19 mouse cellular contexts compared by ENCODE assay signal in genomic region chr7:97344655-97345054, GRCm38 (mm10). TPM values are rescaled to one million over a fixed set of nuclear protein-coding genes. Genes with fewer than 3 reads are reported as not detected.
DNase-seq lines count a peak whose midpoint lies in the region; ATAC-seq and TF ChIP-seq lines count a peak whose summit lies in the region.
"Had no signal": no experiment of that assay in that cellular context is flagged by ENCODE, and none has a peak within 500 bp of the region (broad histone marks: within the 10 kb centered on the region; RNA-seq: fewer than 3 reads in every experiment).

No protein-coding gene starts in this region.

- peak; percentile 30 for DNase-seq in forebrain, embryonic 11.5 days (ENCODE audit: low spot score)
- DNase-seq in hindbrain, embryonic 14.5 days (ENCODE audit: low spot score), result no peak
- no peak for DNase-seq in neural tube, embryonic 10.5 days (ENCODE audit: extremely low spot score, low spot score)
- no peak for DNase-seq in stomach, postnatal 0 days (ENCODE audit: low spot score)
- no peak for DNase-seq in adrenal gland, postnatal 36 days
- DNase-seq: adrenal gland, postnatal 14 days; kidney, adult 9 months; thymus, postnatal 36 days had no signal

- no peak for ATAC-seq in forebrain, embryonic 11.5 days (replicated peaks; ENCODE audit: low FRiP score)
- ATAC-seq in forebrain, embryonic 12.5 days (ENCODE audit: low FRiP score), result no peak
- ATAC-seq in hindbrain, embryonic 14.5 days (ENCODE audit: low FRiP score), result no peak
- ATAC-seq in hindbrain, embryonic 16.5 days, result no peak
- ATAC-seq in neural tube, embryonic 15.5 days (ENCODE audit: low FRiP score), result no peak
- no peak for ATAC-seq in stomach, postnatal 0 days (ENCODE audit: low FRiP score, low TSS enrichment)
- ATAC-seq: activated CD4-positive, CD25-positive, alpha-beta regulatory T cell, adult 4 months; intestine, embryonic 15.5 days; liver, embryonic 12.5 days had no signal

- WGBS in forebrain, embryonic 11.5 days, result 87% methylated on average over 2 of the region's 2 CpGs
- WGBS in forebrain, embryonic 12.5 days, result 88% methylated on average over 2 of the region's 2 CpGs
- WGBS in hindbrain, embryonic 14.5 days, result 94% methylated on average over 2 of the region's 2 CpGs
- WGBS in hindbrain, embryonic 16.5 days, result 91% methylated on average over 2 of the region's 2 CpGs
- WGBS in neural tube, embryonic 15.5 days, result 84% methylated on average over 2 of the region's 2 CpGs
- WGBS in stomach, postnatal 0 days, result 82% methylated on average over 2 of the region's 2 CpGs

- H3K36me3 ChIP-seq in forebrain, embryonic 11.5 days (ENCODE audit: control insufficient read depth, insufficient read depth, low read length), result no peaks in the 10 kb centered on the region
- no peaks in the 10 kb centered on the region for H3K36me3 ChIP-seq in forebrain, embryonic 12.5 days (replicated peaks)
- 0 out of 2 replicates have a peak, but pooled peaks cover 5% of the 10 kb centered on the region for H3K36me3 ChIP-seq in hindbrain, embryonic 14.5 days (replicated peaks; ENCODE audit: control insufficient read depth, insufficient read depth)
- H3K36me3 ChIP-seq in hindbrain, embryonic 16.5 days (ENCODE audit: control insufficient read depth, insufficient read depth, low read length), result peaks cover 3% of the 10 kb centered on the region
- peaks cover 8% of the 10 kb centered on the region for H3K36me3 ChIP-seq in neural tube, embryonic 15.5 days
- H3K36me3 ChIP-seq in stomach, postnatal 0 days (ENCODE audit: control insufficient read depth, insufficient read depth, low read length), result no peaks in the 10 kb centered on the region
- H3K36me3 ChIP-seq: G1E; intestine, embryonic 15.5 days; liver, embryonic 12.5 days had no signal

- no peak for TF ChIP-seq CTCF in stomach, postnatal 0 days (IDR thresholded peaks at IDR 0.05; ENCODE audit: low read depth)

- no peak overlapping the region for H3K27ac ChIP-seq in forebrain, embryonic 11.5 days (ENCODE audit: low read depth, low read length)
- no peak overlapping the region for H3K27ac ChIP-seq in forebrain, embryonic 12.5 days
- peak overlapping the region; percentile 44 for H3K27ac ChIP-seq in hindbrain, embryonic 14.5 days
- no peak overlapping the region for H3K27ac ChIP-seq in hindbrain, embryonic 16.5 days (ENCODE audit: low read depth, low read length)
- H3K27ac ChIP-seq in neural tube, embryonic 15.5 days (replicated peaks), result 0 out of 2 replicates have a peak overlapping the region, but pooled peaks have one; percentile 0
- peak overlapping the region; percentile 18; the same call in 1 of the 2 replicates for H3K27ac ChIP-seq in stomach, postnatal 0 days (replicated peaks)
- H3K27ac ChIP-seq: embryonic facial prominence, embryonic 12.5 days; heart, embryonic 13.5 days; liver, embryonic 12.5 days; neural tube, embryonic 12.5 days had no signal

- no peaks in the 10 kb centered on the region for H3K4me1 ChIP-seq in forebrain, embryonic 11.5 days (replicated peaks; ENCODE audit: control insufficient read depth, insufficient read depth, low read length)
- H3K4me1 ChIP-seq in forebrain, embryonic 12.5 days, result peaks cover 2% of the 10 kb centered on the region; the same call in 1 of the 2 replicates
- H3K4me1 ChIP-seq in hindbrain, embryonic 14.5 days (replicated peaks; ENCODE audit: control insufficient read depth, insufficient read depth, low read length), result 0 out of 2 replicates have a peak, but pooled peaks cover 4% of the 10 kb centered on the region
- H3K4me1 ChIP-seq in hindbrain, embryonic 16.5 days (ENCODE audit: control insufficient read depth, insufficient read depth, low read depth, low read length), result peaks cover 11% of the 10 kb centered on the region
- H3K4me1 ChIP-seq in neural tube, embryonic 15.5 days, result peaks cover 13% of the 10 kb centered on the region
- no peaks in the 10 kb centered on the region; the same call in 1 of the 2 replicates for H3K4me1 ChIP-seq in stomach, postnatal 0 days (replicated peaks; ENCODE audit: control insufficient read depth, insufficient read depth)
- H3K4me1 ChIP-seq: embryonic facial prominence, embryonic 12.5 days had no signal

- H3K4me3 ChIP-seq in forebrain, embryonic 11.5 days (ENCODE audit: low read depth, low read length), result no peak overlapping the region
- no peak overlapping the region for H3K4me3 ChIP-seq in forebrain, embryonic 12.5 days (replicated peaks)
- H3K4me3 ChIP-seq in hindbrain, embryonic 14.5 days (replicated peaks; ENCODE audit: low read length), result no peak overlapping the region
- H3K4me3 ChIP-seq in hindbrain, embryonic 16.5 days (ENCODE audit: low read length), result no peak overlapping the region
- H3K4me3 ChIP-seq in neural tube, embryonic 15.5 days (replicated peaks), result no peak overlapping the region
- H3K4me3 ChIP-seq in stomach, postnatal 0 days (ENCODE audit: low read depth, low read length), result no peak overlapping the region
- H3K4me3 ChIP-seq: embryonic facial prominence, embryonic 12.5 days; heart, embryonic 13.5 days; intestine, embryonic 15.5 days; liver, embryonic 12.5 days; neural tube, embryonic 12.5 days had no signal

- H3K9me3 ChIP-seq in forebrain, embryonic 11.5 days (ENCODE audit: control insufficient read depth, low read length), result no peaks in the 10 kb centered on the region; the same call in 1 of the 2 replicates
- no peaks in the 10 kb centered on the region for H3K9me3 ChIP-seq in forebrain, embryonic 12.5 days
- H3K9me3 ChIP-seq in hindbrain, embryonic 14.5 days (ENCODE audit: control insufficient read depth, low read length), result no peaks in the 10 kb centered on the region
- H3K9me3 ChIP-seq in hindbrain, embryonic 16.5 days (ENCODE audit: control insufficient read depth, low read length), result no peaks in the 10 kb centered on the region
- H3K9me3 ChIP-seq in neural tube, embryonic 15.5 days (replicated peaks), result no peaks in the 10 kb centered on the region
- no peaks in the 10 kb centered on the region for H3K9me3 ChIP-seq in stomach, postnatal 0 days (ENCODE audit: control insufficient read depth, low read length)
- H3K9me3 ChIP-seq: embryonic facial prominence, embryonic 12.5 days; G1E; heart, embryonic 13.5 days; intestine, embryonic 15.5 days; neural tube, embryonic 12.5 days had no signal

- no peak overlapping the region for H3K9ac ChIP-seq in forebrain, embryonic 11.5 days (ENCODE audit: low read length)
- H3K9ac ChIP-seq in forebrain, embryonic 12.5 days, result no peak overlapping the region
- H3K9ac ChIP-seq in hindbrain, embryonic 14.5 days, result no peak overlapping the region
- no peak overlapping the region for H3K9ac ChIP-seq in hindbrain, embryonic 16.5 days (ENCODE audit: low read depth, low read length)
- no peak overlapping the region for H3K9ac ChIP-seq in neural tube, embryonic 15.5 days (replicated peaks)
- H3K9ac ChIP-seq in stomach, postnatal 0 days (ENCODE audit: low read length), result no peak overlapping the region
- H3K9ac ChIP-seq: embryonic facial prominence, embryonic 12.5 days; heart, embryonic 13.5 days; intestine, embryonic 15.5 days; liver, embryonic 12.5 days; lung, embryonic 14.5 days; neural tube, embryonic 12.5 days had no signal

- H3K4me2 ChIP-seq in forebrain, embryonic 11.5 days (ENCODE audit: low read depth, low read length, severe bottlenecking), result no peak overlapping the region
- H3K4me2 ChIP-seq in forebrain, embryonic 12.5 days, result no peak overlapping the region
- no peak overlapping the region for H3K4me2 ChIP-seq in hindbrain, embryonic 14.5 days (replicated peaks)
- H3K4me2 ChIP-seq in hindbrain, embryonic 16.5 days (ENCODE audit: low read length), result no peak overlapping the region
- H3K4me2 ChIP-seq in neural tube, embryonic 15.5 days, result no peak overlapping the region
- no peak overlapping the region for H3K4me2 ChIP-seq in stomach, postnatal 0 days (replicated peaks; ENCODE audit: low read depth)
- H3K4me2 ChIP-seq: embryonic facial prominence, embryonic 12.5 days; heart, embryonic 13.5 days; intestine, embryonic 15.5 days; liver, embryonic 12.5 days; lung, embryonic 14.5 days; neural tube, embryonic 12.5 days had no signal

- H3K27me3 ChIP-seq in forebrain, embryonic 11.5 days (ENCODE audit: control insufficient read depth, insufficient read depth, low read length), result no peaks in the 10 kb centered on the region
- H3K27me3 ChIP-seq in forebrain, embryonic 12.5 days, result no peaks in the 10 kb centered on the region
- H3K27me3 ChIP-seq in hindbrain, embryonic 14.5 days (ENCODE audit: control insufficient read depth, insufficient read depth, low read length), result no peaks in the 10 kb centered on the region
- H3K27me3 ChIP-seq in hindbrain, embryonic 16.5 days (replicated peaks; ENCODE audit: control insufficient read depth, insufficient read depth, low read length), result no peaks in the 10 kb centered on the region
- H3K27me3 ChIP-seq in neural tube, embryonic 15.5 days (replicated peaks), result no peaks in the 10 kb centered on the region
- no peaks in the 10 kb centered on the region for H3K27me3 ChIP-seq in stomach, postnatal 0 days (ENCODE audit: control insufficient read depth, insufficient read depth, low read length)
- H3K27me3 ChIP-seq: embryonic facial prominence, embryonic 12.5 days; intestine, embryonic 15.5 days; neural tube, embryonic 12.5 days had no signal

- no peak for TF ChIP-seq EP300 in stomach, postnatal 0 days (optimal IDR thresholded peaks at IDR 0.05)

RNA-seq across cellular contexts. Expression of gene Kctd21, which starts 12.5 kb away (rescaled TPM):
- 4.7 and 4.8 TPM in 2 replicates for polyA plus RNA-seq in forebrain, embryonic 11.5 days (2014; fragmentation: Nextera tagmentation; extraction: Ambion mirVana)
- polyA plus RNA-seq in forebrain, embryonic 12.5 days (2016; fragmentation: Nextera tagmentation; extraction: Ambion mirVana), result 4.3 and 5.2 TPM in 2 replicates
- polyA plus RNA-seq in hindbrain, embryonic 14.5 days (2014; fragmentation: Nextera tagmentation; extraction: Ambion mirVana), result 7.1 and 9.3 TPM in 2 replicates
- polyA plus RNA-seq in hindbrain, embryonic 16.5 days (2015; fragmentation: Nextera tagmentation; extraction: Ambion mirVana), result 7.7 and 7.9 TPM in 2 replicates
- polyA plus RNA-seq in neural tube, embryonic 15.5 days (2015; fragmentation: Nextera tagmentation; extraction: Ambion mirVana), result 6.4 and 6.8 TPM in 2 replicates
- polyA plus RNA-seq in stomach, postnatal 0 days (2015; fragmentation: Nextera tagmentation; extraction: Ambion mirVana), result 2.0 TPM in 2 replicates
- 10 to 100 TPM in 1 of 2 experiments, 1 to 10 TPM in 1; 7.8 to 11.3 TPM for total RNA-seq in adrenal gland, postnatal 36 days (2021)

RNA-seq across cellular contexts. Expression of gene Usp35, which starts 12.8 kb away (rescaled TPM):
- polyA plus RNA-seq in forebrain, embryonic 11.5 days (2014; fragmentation: Nextera tagmentation; extraction: Ambion mirVana), result 2.8 and 2.9 TPM in 2 replicates
- polyA plus RNA-seq in forebrain, embryonic 12.5 days (2016; fragmentation: Nextera tagmentation; extraction: Ambion mirVana), result 3.0 and 3.3 TPM in 2 replicates
- polyA plus RNA-seq in hindbrain, embryonic 14.5 days (2014; fragmentation: Nextera tagmentation; extraction: Ambion mirVana), result 3.8 and 4.1 TPM in 2 replicates
- 3.0 and 3.2 TPM in 2 replicates for polyA plus RNA-seq in hindbrain, embryonic 16.5 days (2015; fragmentation: Nextera tagmentation; extraction: Ambion mirVana)
- polyA plus RNA-seq in neural tube, embryonic 15.5 days (2015; fragmentation: Nextera tagmentation; extraction: Ambion mirVana), result 3.6 and 4.5 TPM in 2 replicates
- 0.53 and 0.62 TPM in 2 replicates for polyA plus RNA-seq in stomach, postnatal 0 days (2015; fragmentation: Nextera tagmentation; extraction: Ambion mirVana)
- total RNA-seq in adrenal gland, postnatal 36 days (2021), result 1 to 10 TPM; 4.9 to 8.7 TPM

RNA-seq across cellular contexts. Expression of gene Alg8, which starts 26.8 kb away (rescaled TPM):
- 44.1 and 44.6 TPM in 2 replicates for polyA plus RNA-seq in forebrain, embryonic 11.5 days (2014; fragmentation: Nextera tagmentation; extraction: Ambion mirVana)
- 35.4 and 36.4 TPM in 2 replicates for polyA plus RNA-seq in forebrain, embryonic 12.5 days (2016; fragmentation: Nextera tagmentation; extraction: Ambion mirVana)
- 10.4 and 11.1 TPM in 2 replicates for polyA plus RNA-seq in hindbrain, embryonic 14.5 days (2014; fragmentation: Nextera tagmentation; extraction: Ambion mirVana)
- 13.1 and 14.5 TPM in 2 replicates for polyA plus RNA-seq in hindbrain, embryonic 16.5 days (2015; fragmentation: Nextera tagmentation; extraction: Ambion mirVana)
- 12.8 and 19.4 TPM in 2 replicates for polyA plus RNA-seq in neural tube, embryonic 15.5 days (2015; fragmentation: Nextera tagmentation; extraction: Ambion mirVana)
- polyA plus RNA-seq in stomach, postnatal 0 days (2015; fragmentation: Nextera tagmentation; extraction: Ambion mirVana), result 14.6 and 15.3 TPM in 2 replicates
- 10 to 100 TPM; 14.0 to 21.1 TPM for total RNA-seq in adrenal gland, postnatal 36 days (2021)

RNA-seq across cellular contexts. Expression of gene Ndufc2, which starts 55.1 kb away (rescaled TPM):
- 307 and 339 TPM in 2 replicates for polyA plus RNA-seq in forebrain, embryonic 11.5 days (2014; fragmentation: Nextera tagmentation; extraction: Ambion mirVana)
- 392 and 393 TPM in 2 replicates for polyA plus RNA-seq in forebrain, embryonic 12.5 days (2016; fragmentation: Nextera tagmentation; extraction: Ambion mirVana)
- 499 and 550 TPM in 2 replicates for polyA plus RNA-seq in hindbrain, embryonic 14.5 days (2014; fragmentation: Nextera tagmentation; extraction: Ambion mirVana)
- polyA plus RNA-seq in hindbrain, embryonic 16.5 days (2015; fragmentation: Nextera tagmentation; extraction: Ambion mirVana), result 431 and 501 TPM in 2 replicates
- 469 and 526 TPM in 2 replicates for polyA plus RNA-seq in neural tube, embryonic 15.5 days (2015; fragmentation: Nextera tagmentation; extraction: Ambion mirVana)
- polyA plus RNA-seq in stomach, postnatal 0 days (2015; fragmentation: Nextera tagmentation; extraction: Ambion mirVana), result 415 and 439 TPM in 2 replicates
- 100 to 1,000 TPM; 306 to 313 TPM for total RNA-seq in adrenal gland, postnatal 36 days (2021)

Comparison
In these comparisons a context has a peak if more than half of its experiments do, and no peak if none do; other contexts are left out.
1. H3K27ac ChIP-seq: peak in hindbrain, embryonic 14.5 days (single experiment), neural tube, embryonic 15.5 days (single experiment) and stomach, postnatal 0 days (single experiment); none in forebrain, embryonic 11.5 days (single experiment), forebrain, embryonic 12.5 days (single experiment) and hindbrain, embryonic 16.5 days (single experiment).